Mouse (Mus musculus) thymus, adult 2 months (tissue): ENCODE results near the gene Unc5c.

ENCODE experiments used
- CTCF ChIP-seq: fragments of 200-500 bp; IDR thresholded peaks from 2 replicates; pipeline ENCODE4 v1.5.1; 2012; ENCODE audit warnings: mild to moderate bottlenecking, control low read depth, low read length, moderate library complexity, borderline replicate concordance; ENCODE audit not compliant: control insufficient read depth, poor library complexity, insufficient read depth; ENCODE audit errors: extremely low read depth
- POLR2A ChIP-seq: fragments of 200-500 bp; IDR thresholded peaks from 2 replicates; pipeline ENCODE4 v1.6.1; 2012; ENCODE audit warnings: mild to moderate bottlenecking, low read length, control low read depth, moderate library complexity; ENCODE audit not compliant: control insufficient read depth, poor library complexity, insufficient read depth; ENCODE audit errors: extremely low read depth

GRCm38 (mm10) chr3:141691418-141691817 is 226.4 kb downstream of the Unc5c start:
- no peak for TF ChIP-seq CTCF
- no peak for TF ChIP-seq POLR2A
